Mouse (Mus musculus): Measurements from ENCODE around the gene Bbs9. TPM values are rescaled to one million over a fixed set of nuclear protein-coding genes. Genes with fewer than 3 reads are reported as not detected.

The Bbs9 gene
- total RNA-seq, 2 experiments from 2014 or later, result 41.9 to 42.0 TPM

DNA sequence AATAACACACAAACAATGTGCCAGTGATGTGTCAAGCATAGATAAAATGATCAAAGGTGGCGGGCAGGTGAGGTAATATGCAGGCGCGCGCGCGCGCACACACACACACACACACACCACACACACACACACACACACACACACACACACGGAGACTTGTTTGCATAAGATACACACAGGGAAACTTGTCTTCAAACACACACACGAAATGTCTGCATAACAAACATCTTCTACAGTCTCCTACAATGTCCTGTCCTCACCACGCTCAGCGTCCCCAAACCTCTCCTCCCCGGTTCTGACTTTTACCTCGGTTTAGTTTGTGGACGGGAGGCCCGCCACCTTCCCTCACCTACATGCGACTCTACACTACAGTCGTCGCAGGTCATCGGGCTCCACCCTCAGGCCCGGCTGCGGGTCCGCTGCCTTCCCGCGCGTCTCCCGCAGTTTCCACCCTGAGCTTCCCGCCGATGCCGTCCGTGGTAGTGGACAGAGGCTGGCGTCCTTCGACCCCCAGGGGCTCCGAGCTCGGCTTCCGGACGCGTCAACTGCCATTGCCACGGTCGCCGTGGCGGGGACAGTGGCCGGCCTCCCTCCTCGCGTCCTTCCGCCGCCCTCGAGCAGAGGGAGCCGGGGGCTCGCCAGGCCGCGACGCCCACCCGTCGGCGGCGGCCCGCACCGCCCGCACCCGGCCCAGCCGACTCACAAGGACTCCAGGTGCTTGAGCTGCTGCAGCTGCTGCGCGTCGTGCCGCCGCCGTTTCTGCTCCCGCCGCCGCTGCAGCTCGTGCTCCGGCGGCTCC is 7.9 kb upstream of the Bbs9 start:
- DNase-seq (ENCODE audit: low spot score in 2 of 2), result peak; percentile 21 to 46

DNA sequence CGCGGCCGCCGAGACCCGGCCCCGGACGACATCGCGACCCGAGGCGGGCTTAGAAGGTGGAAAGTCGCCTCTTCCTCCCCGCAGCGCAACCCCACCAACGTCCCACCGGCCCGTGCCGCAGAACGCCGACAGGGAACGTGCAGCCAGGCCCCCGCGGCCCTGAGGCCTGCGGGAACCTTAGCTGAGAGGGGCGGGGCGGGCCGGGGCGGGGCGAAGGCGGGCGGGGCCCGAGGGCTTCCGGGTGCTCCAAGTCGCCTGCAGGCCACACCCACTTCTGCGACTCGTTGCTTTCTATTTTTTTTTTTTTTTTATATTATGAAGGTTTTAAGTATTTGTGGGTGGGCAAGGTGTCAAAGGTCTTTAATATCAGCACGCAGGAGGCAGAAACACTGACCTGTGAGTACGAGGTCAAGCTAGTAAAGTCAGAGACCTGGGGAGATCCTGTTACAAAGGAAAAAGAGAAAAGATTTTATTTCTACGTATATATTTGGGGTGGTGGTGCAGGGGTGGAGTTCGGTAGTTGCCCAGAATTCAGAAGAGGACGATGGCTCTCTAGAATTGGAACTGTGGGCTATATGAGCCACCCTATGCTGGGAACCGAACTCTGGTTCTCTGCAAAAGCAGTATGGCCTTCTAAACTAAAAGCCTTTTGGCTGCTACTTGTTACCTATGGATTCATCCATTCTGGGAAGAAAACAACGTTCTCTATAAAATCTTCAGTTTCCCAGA is 7.2 kb upstream of the Bbs9 start:
- peak; percentile 38 to 53 for DNase-seq (ENCODE audit: low spot score in 2 of 2)

DNA sequence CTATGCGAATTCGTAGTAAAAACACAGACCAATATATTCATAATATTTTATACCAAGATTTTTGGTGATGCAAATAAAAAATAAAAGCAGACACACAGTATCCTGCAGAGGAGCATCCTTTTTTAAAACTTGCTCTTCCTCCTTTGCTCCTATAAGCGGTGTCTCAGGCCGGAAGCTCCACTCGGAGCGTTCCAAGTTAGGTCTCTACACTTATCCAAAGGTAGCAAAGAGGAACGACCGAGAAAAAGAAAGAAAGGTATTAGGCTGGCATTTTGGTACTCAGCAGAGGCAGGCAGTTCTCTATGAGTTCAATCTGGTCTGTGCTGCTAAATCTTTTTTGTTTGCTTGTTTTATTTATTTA is 6.6 kb upstream of the Bbs9 start:
- DNase-seq (ENCODE audit: low spot score in 2 of 2), result no peak

DNA sequence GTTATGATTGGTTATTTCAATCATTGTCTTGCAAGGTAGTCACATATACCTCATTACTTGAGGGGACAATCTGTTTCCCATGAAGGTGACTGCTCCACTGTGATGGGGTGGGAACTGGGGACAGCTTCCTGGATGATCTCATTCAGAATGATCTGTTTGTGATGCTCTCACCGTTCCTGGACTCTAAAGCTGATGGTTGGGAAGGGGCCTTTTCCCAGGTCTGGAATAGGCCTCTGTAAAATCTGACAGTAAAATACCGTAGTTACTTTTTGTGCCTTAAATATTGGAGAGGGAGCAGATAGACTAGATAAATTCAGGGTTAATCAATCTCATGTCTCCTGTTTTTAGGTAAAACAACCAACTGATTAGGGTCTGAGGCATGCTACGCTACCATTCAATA is 5.9 kb upstream of the Bbs9 start, which contains the start of gene Rp9:
Gene Rp9 (minus strand): TSS at position 101 of the 400 bp plus-strand sequence.
- DNase-seq (ENCODE audit: low spot score in 2 of 2), result no peak

- DNase-seq (ENCODE audit: low spot score in 2 of 2), result peak in 1 of 2 experiments; percentile 9
Observed at GRCm38 (mm10) chr9:22476265-22476664, 750 bp downstream of the Bbs9 start.

DNA sequence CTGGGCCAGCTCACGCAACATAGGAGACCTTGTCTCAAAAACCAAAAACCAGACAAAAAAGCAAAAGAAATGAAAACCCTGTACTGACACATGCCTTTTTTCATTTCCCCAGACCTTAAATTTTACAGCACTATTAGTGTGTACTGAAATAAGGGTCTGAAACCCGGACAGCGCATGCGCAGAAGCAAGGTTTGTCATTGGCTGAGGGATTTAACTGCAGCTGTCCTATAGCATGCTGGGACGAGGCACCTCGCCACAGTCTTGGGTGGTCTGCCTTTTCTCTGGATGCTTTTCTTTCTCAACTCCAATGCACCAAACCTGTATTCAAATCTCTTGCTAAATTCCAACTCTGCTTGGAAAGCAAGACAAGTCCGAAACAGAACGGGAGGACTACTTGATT is 3.4 kb downstream of the Bbs9 start:
- DNase-seq (ENCODE audit: low spot score in 2 of 2), result no peak

- DNase-seq (ENCODE audit: low spot score in 2 of 2), result peak; percentile 34 to 40
Observed at GRCm38 (mm10) chr9:22483866-22484561, 8.5 kb downstream of the Bbs9 start.

GRCm38 (mm10) chr9:22484562-22485308 is 9.2 kb downstream of the Bbs9 start:
- DNase-seq (ENCODE audit: low spot score in 2 of 2), result no peak

- no peak for DNase-seq (ENCODE audit: low spot score in 2 of 2)
Observed at GRCm38 (mm10) chr9:22486211-22486610, 10.7 kb downstream of the Bbs9 start.

- DNase-seq (ENCODE audit: low spot score in 2 of 2), result no peak
Observed at GRCm38 (mm10) chr9:22488963-22489362, 13.4 kb downstream of the Bbs9 start.

GRCm38 (mm10) chr9:22494203-22494807 is 18.8 kb downstream of the Bbs9 start:
- DNase-seq (ENCODE audit: low spot score in 2 of 2), result no peak

- no peak for DNase-seq (ENCODE audit: low spot score in 2 of 2)
Observed at GRCm38 (mm10) chr9:22495133-22495532, 19.6 kb downstream of the Bbs9 start.

DNA sequence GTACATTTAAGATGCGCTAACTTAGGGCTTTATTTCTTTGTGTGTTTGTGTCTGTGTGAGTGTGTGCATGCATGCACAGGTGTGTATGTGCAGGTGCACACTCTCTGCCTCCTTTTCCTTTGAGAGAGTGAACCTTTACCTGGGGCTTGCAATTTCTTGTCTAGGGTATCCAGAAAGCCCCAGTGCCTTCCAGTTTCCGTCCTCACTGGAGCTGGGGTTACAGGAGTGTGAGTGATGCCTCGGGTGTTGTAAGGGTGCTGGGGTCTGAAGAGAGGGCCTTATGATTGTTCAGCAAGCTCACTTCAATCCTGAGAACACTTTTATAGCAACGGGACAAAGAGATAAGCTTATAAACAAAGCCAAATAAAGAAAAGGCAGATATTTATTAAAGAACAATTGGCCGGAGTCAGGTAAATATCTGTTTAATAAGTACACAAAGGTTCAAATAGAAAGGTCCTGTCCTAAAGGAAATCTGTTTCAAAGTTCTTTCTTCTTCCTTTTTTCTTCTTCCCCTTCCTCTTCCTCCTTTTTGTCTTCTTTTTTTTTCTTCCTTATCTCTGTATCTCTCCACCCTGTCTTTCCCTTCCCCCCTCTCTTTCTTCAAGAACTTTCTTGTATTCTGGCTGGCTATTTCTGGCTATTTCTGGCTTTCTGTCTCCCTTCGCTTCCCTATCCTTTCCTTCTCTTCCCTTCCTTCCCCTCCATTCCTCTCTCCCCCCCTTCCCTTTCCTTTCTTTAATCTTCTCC is 21.7 kb downstream of the Bbs9 start:
- no peak for DNase-seq (ENCODE audit: low spot score in 2 of 2)

GRCm38 (mm10) chr9:22502972-22503371 is 27.5 kb downstream of the Bbs9 start:
- DNase-seq (ENCODE audit: low spot score in 2 of 2), result no peak

DNA sequence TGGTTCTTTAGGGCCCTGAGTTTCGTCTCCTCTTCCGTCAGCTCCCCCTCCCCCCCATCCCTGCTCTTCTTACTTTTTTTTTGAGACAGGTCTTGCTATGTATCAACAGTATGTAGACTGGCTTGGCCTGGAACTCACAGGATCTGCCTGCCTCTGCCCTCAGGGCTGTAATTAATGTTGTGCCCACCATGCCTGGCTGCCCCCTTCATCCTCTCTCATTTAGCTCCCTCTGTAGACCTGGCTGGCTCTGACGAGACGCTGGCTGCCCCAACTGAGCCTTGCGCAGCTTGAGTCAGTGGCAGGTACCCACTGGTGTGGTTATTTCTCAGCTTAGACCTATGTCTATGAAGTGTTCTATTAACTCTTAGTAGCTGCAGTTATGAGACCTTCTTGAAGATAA is 28.1 kb downstream of the Bbs9 start:
- DNase-seq (ENCODE audit: low spot score in 2 of 2), result no peak

- DNase-seq (ENCODE audit: low spot score in 2 of 2), result no peak
Observed at GRCm38 (mm10) chr9:22505574-22505973, 30.1 kb downstream of the Bbs9 start.

- DNase-seq (ENCODE audit: low spot score in 2 of 2), result no peak
Observed at GRCm38 (mm10) chr9:22515076-22515475, 39.6 kb downstream of the Bbs9 start.

- peak; percentile 39 to 45 for DNase-seq (ENCODE audit: low spot score in 2 of 2)
Observed at GRCm38 (mm10) chr9:22518394-22519041, 43.0 kb downstream of the Bbs9 start.

GRCm38 (mm10) chr9:22523460-22523859 is 47.9 kb downstream of the Bbs9 start:
- DNase-seq (ENCODE audit: low spot score in 2 of 2), result no peak

Measured in left cerebral cortex, adult 18-20 months (tissue).